Mouse (Mus musculus) erythroblast, embryonic 14.5 days (primary cell): ENCODE measurements around the gene Chst11.

ENCODE experiments used
- GATA1 ChIP-seq: IDR thresholded peaks from 2 replicates; pipeline ENCODE4 v1.6.1; 2012; ENCODE audit warnings: low read length, inconsistent platforms, mixed read lengths
- TAL1 ChIP-seq: IDR thresholded peaks from 3 replicates; pipeline ENCODE4 v1.6.1; 2012; ENCODE audit warnings: low read length, inconsistent platforms, mixed read lengths

DNA sequence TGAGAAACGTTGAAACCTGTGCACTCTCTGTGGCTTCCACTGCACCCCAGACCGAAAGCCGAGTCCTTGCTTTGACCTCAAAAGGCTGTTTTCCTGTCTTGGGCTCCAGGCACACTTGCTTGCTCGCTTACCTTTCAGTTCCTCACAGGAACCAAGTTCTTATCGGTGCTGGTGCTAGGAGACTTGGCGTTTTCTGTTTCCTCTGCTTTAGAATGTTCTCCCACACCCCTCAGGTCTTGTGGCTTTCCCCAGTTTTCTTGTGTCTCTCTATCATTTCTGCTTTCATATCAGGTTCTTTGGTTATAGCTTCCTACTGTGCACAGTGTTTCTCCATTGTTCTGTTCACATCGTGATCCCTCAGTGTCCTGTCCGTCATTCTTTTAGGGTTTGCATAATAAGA is 21.0 kb downstream of the Chst11 start:
- TF ChIP-seq GATA1 (no peak), TAL1 (no peak)
